Mouse (Mus musculus) heart, embryonic 11.5 days (tissue): ENCODE results near the gene Catsper2. TPM values are rescaled to one million over a fixed set of nuclear protein-coding genes. Genes with fewer than 3 reads are reported as not detected.
A peak's percentile ranks its signal among the peaks of the same experiment; 100 is the strongest.

ENCODE experiments used
- ATAC-seq: fragments of 200-750 bp; cut with Nextera tagmentation; replicated peaks from 2 replicates; pipeline ENCODE4 v1.8.0; 2017; ENCODE audit warnings: moderate library complexity; ENCODE audit not compliant: insufficient number of reproducible peaks, low FRiP score, low TSS enrichment
- H3K27ac ChIP-seq: fragments of 300-500 bp; sonication (generic); 2 replicates; pipeline ENCODE4 v1.5.1; 2014; ENCODE audit warnings: mild to moderate bottlenecking, low read depth, low read length
- H3K27me3 ChIP-seq: fragments of 300-500 bp; sonication (generic); 2 replicates; pipeline ENCODE4 v1.6.1; 2014; ENCODE audit warnings: mild to moderate bottlenecking, low read length, mixed read lengths; ENCODE audit not compliant: control insufficient read depth, insufficient read depth
- H3K36me3 ChIP-seq: fragments of 300-500 bp; sonication (generic); 2 replicates; pipeline ENCODE4 v1.6.1; 2014; ENCODE audit warnings: mild to moderate bottlenecking, low read length, moderate library complexity, mixed read lengths; ENCODE audit not compliant: control insufficient read depth, insufficient read depth
- H3K4me1 ChIP-seq: fragments of 300-500 bp; sonication (generic); 2 replicates; pipeline ENCODE4 v1.6.1; 2014; ENCODE audit warnings: low read length; ENCODE audit not compliant: control insufficient read depth, insufficient read depth
- H3K4me2 ChIP-seq: fragments of 300-500 bp; sonication (generic); 2 replicates; pipeline ENCODE4 v1.6.1; 2014; ENCODE audit warnings: mild to moderate bottlenecking, moderate library complexity
- H3K4me3 ChIP-seq: fragments of 300-500 bp; sonication (generic); 2 replicates; pipeline ENCODE4 v1.5.1; 2014; ENCODE audit warnings: low read depth, low read length
- H3K9ac ChIP-seq: fragments of 300-500 bp; sonication (generic); 2 replicates; pipeline ENCODE4 v1.6.1; 2014; ENCODE audit warnings: mild to moderate bottlenecking, low read depth, low read length, moderate library complexity
- H3K9me3 ChIP-seq: fragments of 300-500 bp; sonication (generic); replicated peaks from 2 replicates; pipeline ENCODE4 v1.6.1; 2016; ENCODE audit warnings: low read length; ENCODE audit not compliant: control insufficient read depth
- WGBS: fragments of 180-500 bp; shearing (Covaris S2); extraction: QIAGEN DNeasy Blood & Tissue Kit; methylation state at CpG from one replicate; pipeline ENCODE4 v1.1.7; 2014; ENCODE audit not compliant: insufficient replicate concordance; 5-methylcytosine and 5-hydroxymethylcytosine counted together
- microRNA-seq: library from miRNA; unstranded; fragments of <30 nt; microRNA quantifications from one replicate; pipeline ENCODE4, GENCODE M21; 2016; ENCODE audit warnings: borderline number of aligned reads
- polyA plus RNA-seq: library from polyadenylated mRNA; unstranded; fragments of >200 nt; fragmentation: Nextera tagmentation; extraction: Ambion mirVana; gene quantifications from 2 replicates; pipeline ENCODE4 v1.2.1, GENCODE M21; 2014

Gene Catsper2
- polyA plus RNA-seq, 1 experiment from 2014 or later = 3.4 TPM

- WGBS = under 1% methylated on average over 58 of the region's 58 CpGs
- Histone ChIP-seq H3K9ac (peak within 1 kb of the TSS; percentile 74), H3K36me3 (no peaks in the 10 kb centered on the region), H3K27ac (no peak within 1 kb of the TSS), H3K4me3 (peak within 1 kb of the TSS; percentile 69), H3K9me3 (no peaks in the 10 kb centered on the region), H3K27me3 (peaks cover 23% of the 10 kb centered on the region), H3K4me1 (peaks cover 14% of the 10 kb centered on the region), H3K4me2 (peak within 1 kb of the TSS; percentile 88)
- peak; percentile 93 for ATAC-seq
These were observed 58.6 kb downstream of the Catsper2 start, which contains the start of gene Ppip5k1 for GRCm38 (mm10) chr2:121354820-121355592. TSS of gene Ppip5k1 (minus strand) at chr2:121355396.

- Histone ChIP-seq H3K9me3 (no peaks in the 10 kb centered on the region), H3K4me1 (peaks cover 14% of the 10 kb centered on the region), H3K4me2 (peak overlapping the region; percentile 88), H3K4me3 (peak overlapping the region; percentile 69), H3K36me3 (no peaks in the 10 kb centered on the region), H3K27ac (no peak overlapping the region), H3K27me3 (peaks cover 22% of the 10 kb centered on the region), H3K9ac (peak overlapping the region; percentile 74)
- WGBS = 2% methylated on average over 6 of the region's 6 CpGs
- no peak for ATAC-seq
These were observed 59.2 kb downstream of the Catsper2 start for GRCm38 (mm10) chr2:121354378-121354777.

- H3K27ac ChIP-seq = no peak overlapping the region
- 44% methylated on average over 8 of the region's 8 CpGs for WGBS
- no peak overlapping the region for H3K4me2 ChIP-seq
- no peak overlapping the region for H3K9ac ChIP-seq
- H3K4me3 ChIP-seq = no peak overlapping the region
- peaks cover 11% of the 10 kb centered on the region; the same call in 1 of the 2 replicates for H3K27me3 ChIP-seq
- H3K36me3 ChIP-seq = no peaks in the 10 kb centered on the region
- peaks cover 10% of the 10 kb centered on the region; the same call in 1 of the 2 replicates for H3K4me1 ChIP-seq
- no peaks in the 10 kb centered on the region for H3K9me3 ChIP-seq
- no peak for ATAC-seq
These were observed 60.4 kb downstream of the Catsper2 start for GRCm38 (mm10) chr2:121353156-121353555.

Small RNA genes within 50 kb of the gene (microRNA-seq; reads per million reads assigned to microRNA genes)
- gene Gm22953 = not detected

Other genes starting within 250 kb of the Catsper2 start
- 41.0 and 44.9 TPM in 2 replicates for gene Tubgcp4, start 243.1 kb downstream of the Catsper2 start, polyA plus RNA-seq
- gene Zscan29, start 242.7 kb downstream of the Catsper2 start, polyA plus RNA-seq = 6.3 and 8.2 TPM in 2 replicates
- gene Trp53bp1, start 142.4 kb downstream of the Catsper2 start, polyA plus RNA-seq = 60.1 and 63.5 TPM in 2 replicates
- 4.0 and 6.6 TPM in 2 replicates for gene Map1a, start 124.2 kb downstream of the Catsper2 start, polyA plus RNA-seq
- gene Ppip5k1, start 58.4 kb downstream of the Catsper2 start, polyA plus RNA-seq = 10.8 and 11.5 TPM in 2 replicates
- 1.3 and 2.5 TPM in 2 replicates for gene Ckmt1, start 56.1 kb downstream of the Catsper2 start, polyA plus RNA-seq
- gene Strc, start 26.6 kb downstream of the Catsper2 start, polyA plus RNA-seq = 0.03 TPM in 1 of 2 replicates, not detected in the other
- 489 and 639 TPM in 2 replicates for gene Pdia3, start within 50 bp of the Catsper2 start, polyA plus RNA-seq
- gene Ell3, start 30.5 kb upstream of the Catsper2 start, polyA plus RNA-seq = 1.6 and 2.4 TPM in 2 replicates
- 603 and 608 TPM in 2 replicates for gene Serf2, start 35.4 kb upstream of the Catsper2 start, polyA plus RNA-seq
- 118 and 124 TPM in 2 replicates for gene Hypk, start 39.5 kb upstream of the Catsper2 start, polyA plus RNA-seq
- gene Serinc4, start 43.0 kb upstream of the Catsper2 start, polyA plus RNA-seq = 0.07 TPM in 1 of 2 replicates, not detected in the other
- gene Mfap1b, start 60.3 kb upstream of the Catsper2 start, polyA plus RNA-seq = 45.0 and 48.8 TPM in 2 replicates
- gene Mfap1a, start 92.9 kb upstream of the Catsper2 start, polyA plus RNA-seq = 19.2 and 20.6 TPM in 2 replicates
- gene Wdr76, start 92.9 kb upstream of the Catsper2 start, polyA plus RNA-seq = 7.1 and 10.0 TPM in 2 replicates